Mouse (Mus musculus) hindbrain, embryonic 10.5 days (tissue): Measurements from ENCODE around the gene Slc29a2. TPM values are rescaled to one million over a fixed set of nuclear protein-coding genes. Genes with fewer than 3 reads are reported as not detected.
A peak's percentile ranks its signal among the peaks of the same experiment; 100 is the strongest.

Experiments used
- DNase-seq: peaks from one replicate; pipeline ENCODE4 v3.0.0-alpha.2; 2017; ENCODE audit warnings: low spot score
- H3K27ac ChIP-seq: fragments of 300-500 bp; sonication (generic); 2 replicates; pipeline ENCODE4 v1.5.1; 2016; ENCODE audit warnings: mild to moderate bottlenecking, moderate library complexity
- H3K27me3 ChIP-seq: fragments of 300-500 bp; sonication (generic); 2 replicates; pipeline ENCODE4 v1.6.1; 2016; ENCODE audit warnings: mild to moderate bottlenecking; ENCODE audit not compliant: poor library complexity, insufficient read depth, severe bottlenecking
- H3K36me3 ChIP-seq: fragments of 300-500 bp; sonication (generic); 2 replicates; pipeline ENCODE4 v1.6.1; 2016; ENCODE audit warnings: mild to moderate bottlenecking, moderate library complexity
- H3K4me1 ChIP-seq: fragments of 300-500 bp; sonication (generic); replicated peaks from 2 replicates; pipeline ENCODE4 v1.6.1; 2016; ENCODE audit warnings: mild to moderate bottlenecking
- H3K4me3 ChIP-seq: fragments of 300-500 bp; sonication (generic); 2 replicates; pipeline ENCODE4 v1.5.1; 2016; ENCODE audit warnings: mild to moderate bottlenecking, moderate library complexity
- H3K9me3 ChIP-seq: fragments of 300-500 bp; sonication (generic); 2 replicates; pipeline ENCODE4 v1.6.1; 2016; ENCODE audit warnings: mild to moderate bottlenecking, moderate library complexity
- WGBS: fragments of 180-500 bp; shearing (Covaris S2); methylation state at CpG from one replicate; pipeline ENCODE4 v1.1.7; 2016; 5-methylcytosine and 5-hydroxymethylcytosine counted together
- polyA plus RNA-seq: library from polyadenylated mRNA; unstranded; fragments of >200 nt; fragmentation: Nextera tagmentation; extraction: Ambion mirVana; gene quantifications from 2 replicates; pipeline ENCODE4 v1.2.1, GENCODE M21; 2016

The Slc29a2 gene
- polyA plus RNA-seq, 1 experiment from 2014 or later: 5.5 TPM

GRCm38 (mm10) chr19:5004925-5005324, 18.7 kb upstream of the Slc29a2 start:
- Histone ChIP-seq H3K27ac (no peak overlapping the region), H3K4me1 (peaks cover 13% of the 10 kb centered on the region), H3K36me3 (no peaks in the 10 kb centered on the region), H3K27me3 (peaks cover 18% of the 10 kb centered on the region; the same call in 1 of the 2 replicates), H3K4me3 (no peak overlapping the region), H3K9me3 (0 out of 2 replicates have a peak, but pooled peaks cover 9% of the 10 kb centered on the region)
- DNase-seq: no peak
- WGBS: 66% methylated on average over 4 of the region's 4 CpGs

GRCm38 (mm10) chr19:5013138-5013537, 10.5 kb upstream of the Slc29a2 start:
- Histone ChIP-seq H3K27ac (no peak overlapping the region), H3K4me3 (no peak overlapping the region), H3K4me1 (peaks cover 11% of the 10 kb centered on the region), H3K27me3 (0 out of 2 replicates have a peak, but pooled peaks cover 3% of the 10 kb centered on the region), H3K36me3 (no peaks in the 10 kb centered on the region), H3K9me3 (no peaks in the 10 kb centered on the region)
- WGBS: 78% methylated on average over 8 of the region's 8 CpGs
- DNase-seq: no peak

- no peak overlapping the region for H3K27ac ChIP-seq
- peak; percentile 40 for DNase-seq
- H3K36me3 ChIP-seq: no peaks in the 10 kb centered on the region
- WGBS: 21% methylated on average over 8 of the region's 8 CpGs
- H3K4me3 ChIP-seq: no peak overlapping the region
- H3K9me3 ChIP-seq: no peaks in the 10 kb centered on the region
- 0 out of 2 replicates have a peak, but pooled peaks cover 3% of the 10 kb centered on the region for H3K27me3 ChIP-seq
- peaks cover 11% of the 10 kb centered on the region for H3K4me1 ChIP-seq
Observed at GRCm38 (mm10) chr19:5014961-5015398, 8.7 kb upstream of the Slc29a2 start.

GRCm38 (mm10) chr19:5016221-5016742, 7.4 kb upstream of the Slc29a2 start:
- WGBS: 45% methylated on average over 10 of the region's 10 CpGs
- DNase-seq: no peak
- no peaks in the 10 kb centered on the region for H3K9me3 ChIP-seq
- H3K4me1 ChIP-seq: peaks cover 11% of the 10 kb centered on the region
- H3K27ac ChIP-seq: peak overlapping the region; percentile 45; the same call in 1 of the 2 replicates
- H3K36me3 ChIP-seq: no peaks in the 10 kb centered on the region
- H3K27me3 ChIP-seq: 0 out of 2 replicates have a peak, but pooled peaks cover 3% of the 10 kb centered on the region
- H3K4me3 ChIP-seq: 0 out of 2 replicates have a peak overlapping the region, but pooled peaks have one; percentile 11

GRCm38 (mm10) chr19:5016782-5017181, 6.9 kb upstream of the Slc29a2 start:
- 23% methylated on average over 12 of the region's 12 CpGs for WGBS
- Histone ChIP-seq H3K27me3 (0 out of 2 replicates have a peak, but pooled peaks cover 3% of the 10 kb centered on the region), H3K4me3 (0 out of 2 replicates have a peak overlapping the region, but pooled peaks have one; percentile 11)

GRCm38 (mm10) chr19:5017611-5018010, 6.0 kb upstream of the Slc29a2 start:
- no peak for DNase-seq
- WGBS: 85% methylated on average over 4 of the region's 4 CpGs
- no peak overlapping the region for H3K27ac ChIP-seq
- H3K36me3 ChIP-seq: no peaks in the 10 kb centered on the region
- 0 out of 2 replicates have a peak, but pooled peaks cover 3% of the 10 kb centered on the region for H3K27me3 ChIP-seq
- H3K4me1 ChIP-seq: peaks cover 11% of the 10 kb centered on the region
- H3K9me3 ChIP-seq: no peaks in the 10 kb centered on the region
- H3K4me3 ChIP-seq: no peak overlapping the region

More at GRCm38 (mm10) chr19:5016782-5017181, 6.9 kb upstream of the Slc29a2 start:
- H3K9me3 ChIP-seq: no peaks in the 10 kb centered on the region
- H3K27ac ChIP-seq: peak overlapping the region; percentile 45; the same call in 1 of the 2 replicates
- peak; percentile 80 for DNase-seq
- no peaks in the 10 kb centered on the region for H3K36me3 ChIP-seq
- peaks cover 11% of the 10 kb centered on the region for H3K4me1 ChIP-seq

- H3K36me3 ChIP-seq: no peaks in the 10 kb centered on the region
- H3K27me3 ChIP-seq: 0 out of 2 replicates have a peak, but pooled peaks cover 3% of the 10 kb centered on the region
- 74% methylated on average over 3 of the region's 3 CpGs for WGBS
- H3K4me1 ChIP-seq: peaks cover 11% of the 10 kb centered on the region
- no peak for DNase-seq
- no peak overlapping the region for H3K27ac ChIP-seq
- no peaks in the 10 kb centered on the region for H3K9me3 ChIP-seq
- H3K4me3 ChIP-seq: no peak overlapping the region
Observed at GRCm38 (mm10) chr19:5018191-5018590, 5.5 kb upstream of the Slc29a2 start.

- WGBS: 96% methylated on average over 2 of the region's 2 CpGs
- no peak for DNase-seq
- no peak overlapping the region for H3K4me3 ChIP-seq
- H3K27me3 ChIP-seq: 0 out of 2 replicates have a peak, but pooled peaks cover 3% of the 10 kb centered on the region
- H3K4me1 ChIP-seq: peaks cover 21% of the 10 kb centered on the region
- H3K36me3 ChIP-seq: peaks cover 6% of the 10 kb centered on the region
- no peak overlapping the region for H3K27ac ChIP-seq
- no peaks in the 10 kb centered on the region for H3K9me3 ChIP-seq
Observed at GRCm38 (mm10) chr19:5021416-5021815, 2.2 kb upstream of the Slc29a2 start.

GRCm38 (mm10) chr19:5026111-5026510, 2.5 kb downstream of the Slc29a2 start:
- Histone ChIP-seq H3K9me3 (no peaks in the 10 kb centered on the region), H3K36me3 (peaks cover 50% of the 10 kb centered on the region), H3K27me3 (0 out of 2 replicates have a peak, but pooled peaks cover 3% of the 10 kb centered on the region), H3K27ac (no peak overlapping the region), H3K4me1 (peaks cover 18% of the 10 kb centered on the region), H3K4me3 (no peak overlapping the region)
- DNase-seq: no peak
- 87% methylated on average over 8 of the region's 8 CpGs for WGBS

GRCm38 (mm10) chr19:5032686-5033085, 9.0 kb downstream of the Slc29a2 start:
- H3K36me3 ChIP-seq: peaks cover 43% of the 10 kb centered on the region
- WGBS: 70% methylated on average over 3 of the region's 3 CpGs
- no peak for DNase-seq

GRCm38 (mm10) chr19:5036577-5036976, 12.9 kb downstream of the Slc29a2 start:
- H3K36me3 ChIP-seq: peaks cover 8% of the 10 kb centered on the region
- no peak for DNase-seq
- no peak overlapping the region for H3K27ac ChIP-seq
- H3K27me3 ChIP-seq: peaks cover 9% of the 10 kb centered on the region
- WGBS: 85% methylated on average over 4 of the region's 4 CpGs
- no peaks in the 10 kb centered on the region for H3K9me3 ChIP-seq
- no peak overlapping the region for H3K4me3 ChIP-seq
- peaks cover 31% of the 10 kb centered on the region for H3K4me1 ChIP-seq

More at GRCm38 (mm10) chr19:5032686-5033085, 9.0 kb downstream of the Slc29a2 start:
- Histone ChIP-seq H3K4me1 (peaks cover 3% of the 10 kb centered on the region), H3K9me3 (no peaks in the 10 kb centered on the region), H3K4me3 (no peak overlapping the region), H3K27me3 (no peaks in the 10 kb centered on the region), H3K27ac (no peak overlapping the region)

GRCm38 (mm10) chr19:5037678-5038571, 14.3 kb downstream of the Slc29a2 start:
- 6% methylated on average over 32 of the region's 32 CpGs for WGBS
- Histone ChIP-seq H3K27me3 (peaks cover 9% of the 10 kb centered on the region), H3K9me3 (no peaks in the 10 kb centered on the region), H3K27ac (peak overlapping the region; percentile 93), H3K4me1 (peaks cover 43% of the 10 kb centered on the region), H3K4me3 (peak overlapping the region; percentile 66), H3K36me3 (peaks cover 5% of the 10 kb centered on the region; the same call in 1 of the 2 replicates)
- DNase-seq: peak; percentile 90
